In genomic region chr10:108668944-108669343, GRCm38 (mm10) we compare ENCODE assay signal across 35 mouse cellular contexts. TPM values are rescaled to one million over a fixed set of nuclear protein-coding genes. Genes with fewer than 3 reads are reported as not detected.
"Had no signal": no experiment of that assay in that cellular context is flagged by ENCODE, and none has a peak within 500 bp of the region (broad histone marks: within the 10 kb centered on the region; RNA-seq: fewer than 3 reads in every experiment).

No protein-coding gene starts in this region.

- DNase-seq: cerebellum, adult 2 months; cerebellum, adult 8-10 months; cerebellum, adult 9-10 months; cerebellum, adult 9-11 months; cerebellum, postnatal 10 days; cerebellum, postnatal 14 days; cerebellum, postnatal 25 days; cerebellum, postnatal 36 days; embryo, embryonic 11 days; forebrain, postnatal 0 days; gastrocnemius, adult 2 months; gastrocnemius, postnatal 10 days; gastrocnemius, postnatal 14 days; gastrocnemius, postnatal 25 days; gastrocnemius, postnatal 36 days; heart, adult 11 months; heart, adult 18-20 months; heart, adult 2 months had no signal

- H3K4me3 ChIP-seq: embryonic facial prominence, embryonic 10.5 days; embryonic facial prominence, embryonic 12.5 days; embryonic facial prominence, embryonic 13.5 days; embryonic facial prominence, embryonic 15.5 days; erythroblast, embryonic 14.5 days; forebrain, embryonic 10.5 days; forebrain, embryonic 12.5 days; forebrain, embryonic 13.5 days; forebrain, embryonic 15.5 days; gastrocnemius, adult 2 months; heart, adult 2 months had no signal

- H3K27ac ChIP-seq: embryonic facial prominence, embryonic 10.5 days; embryonic facial prominence, embryonic 12.5 days; embryonic facial prominence, embryonic 13.5 days; embryonic facial prominence, embryonic 15.5 days; forebrain, embryonic 10.5 days; forebrain, embryonic 12.5 days; forebrain, embryonic 13.5 days; forebrain, embryonic 15.5 days; gastrocnemius, adult 2 months; heart, adult 2 months had no signal

- ATAC-seq: forebrain, embryonic 13.5 days; forebrain, embryonic 14.5 days; forebrain, embryonic 15.5 days; forebrain, embryonic 16.5 days; forebrain, postnatal 0 days had no signal

RNA-seq across cellular contexts. Expression of gene Gm5136, which starts 31.0 kb away (rescaled TPM):
- total RNA-seq: common myeloid progenitor, adult 5-6 weeks; gastrocnemius, adult 18-20 months; gastrocnemius, adult 2 months; gastrocnemius, adult 8-10 months; gastrocnemius, postnatal 10 days; gastrocnemius, postnatal 14 days; gastrocnemius, postnatal 25 days; gastrocnemius, postnatal 36 days; gastrocnemius, postnatal 4 days; granulocyte monocyte progenitor cell, adult 5-6 weeks; heart, adult 18-20 months; heart, adult 2 months; heart, adult 8-10 months had no signal
